Mouse (Mus musculus): ENCODE data around the gene Tmprss11e. TPM values are rescaled to one million over a fixed set of nuclear protein-coding genes. Genes with fewer than 3 reads are reported as not detected.
A peak's percentile ranks its signal among the peaks of the same experiment; 100 is the strongest.

Tmprss11e gene
- not detected for total RNA-seq (2021)
- long read RNA-seq, experiment 1: 0 reads
- long read RNA-seq, experiment 2: 0 reads

DNA sequence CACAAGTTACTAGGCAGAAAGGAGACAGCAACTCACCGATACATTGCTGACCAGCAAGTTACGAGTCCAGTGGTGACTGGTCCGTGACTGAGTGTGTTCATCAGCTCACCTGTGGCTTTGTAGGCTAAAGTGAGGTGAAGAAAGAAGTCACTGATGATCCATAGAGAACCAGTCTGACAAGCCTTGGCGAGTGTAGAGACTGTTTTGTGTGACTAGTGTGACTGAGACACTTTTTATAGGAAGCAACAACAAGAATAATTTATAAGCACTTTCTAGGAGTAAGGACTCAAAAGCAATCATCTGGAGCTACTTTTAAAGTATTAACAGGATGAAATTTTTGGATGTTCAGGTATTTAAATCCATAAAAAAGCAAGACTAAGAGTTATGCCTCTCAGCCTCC is at the start of gene Tmprss11e:
TSS of gene Tmprss11e (minus strand) at position 101 of the 400 bp plus-strand sequence.
- no peak for DNase-seq (ENCODE audit: low spot score in 2 of 2)

- no peak for DNase-seq (ENCODE audit: low spot score in 2 of 2)
Observed at GRCm38 (mm10) chr5:86792807-86793206, 47.2 kb upstream of the Tmprss11e start.

- DNase-seq (ENCODE audit: low spot score in 2 of 2): no peak
Observed at GRCm38 (mm10) chr5:86792249-86792648, 46.6 kb upstream of the Tmprss11e start.

DNA sequence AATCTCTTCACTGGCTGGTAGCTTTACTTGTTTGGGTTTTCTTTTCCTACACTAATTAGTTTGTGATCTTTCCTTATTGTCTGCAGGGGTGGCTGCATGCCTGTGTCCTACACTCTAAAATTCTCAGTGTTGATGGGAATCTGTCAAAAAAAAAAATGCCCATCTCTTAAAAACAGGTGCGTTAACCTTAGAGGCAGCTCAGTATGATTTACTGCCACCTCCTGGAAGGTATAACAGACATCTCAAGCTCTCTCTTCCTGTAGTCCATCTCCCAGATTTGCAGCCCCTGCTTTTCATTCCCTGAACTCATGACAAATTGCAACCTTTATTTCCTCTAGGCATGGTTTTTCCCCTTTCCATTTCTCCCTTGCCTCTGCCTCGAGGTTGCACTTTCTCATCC is 44.3 kb upstream of the Tmprss11e start:
- DNase-seq (ENCODE audit: low spot score in 2 of 2): no peak

DNA sequence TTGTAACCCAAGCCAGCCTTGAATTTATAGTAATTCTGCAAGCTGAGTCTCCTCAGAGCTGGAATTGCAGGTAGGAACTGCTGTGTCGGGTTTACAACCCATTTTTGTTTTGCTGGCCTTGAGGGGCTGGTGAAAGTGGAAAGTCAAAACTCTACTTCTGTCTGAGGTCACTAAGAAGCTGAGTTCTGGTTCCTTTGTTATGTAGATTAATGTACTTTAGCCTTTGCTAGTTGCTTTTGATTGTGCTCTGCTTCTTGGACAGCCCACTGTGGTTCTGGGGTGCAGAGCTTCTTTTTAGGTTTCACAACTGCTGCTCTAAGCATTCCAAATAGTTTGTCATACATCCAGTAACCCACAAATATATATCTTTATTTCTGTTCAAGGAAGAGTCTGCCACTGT is 41.2 kb upstream of the Tmprss11e start:
- no peak for DNase-seq (ENCODE audit: low spot score in 2 of 2)

DNA sequence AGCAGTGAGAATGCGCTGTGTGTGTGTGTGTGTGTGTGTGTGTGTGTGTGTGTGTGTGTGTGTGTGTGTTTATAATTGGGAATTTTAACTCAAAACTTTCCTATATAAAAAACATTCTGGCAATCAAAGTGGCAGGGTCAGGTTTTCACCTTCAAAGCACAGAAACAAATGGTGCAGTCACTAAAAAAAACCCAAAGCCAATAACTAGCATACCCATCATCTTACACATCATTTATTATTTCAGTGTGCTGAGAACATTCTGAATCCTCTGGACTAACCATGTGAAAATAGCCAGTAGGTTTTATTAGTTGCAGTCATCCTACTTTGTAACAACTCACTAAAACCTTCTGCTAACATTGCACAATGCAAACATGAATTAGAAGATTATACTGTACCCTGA is 38.6 kb upstream of the Tmprss11e start:
- no peak for DNase-seq (ENCODE audit: low spot score in 2 of 2)

GRCm38 (mm10) chr5:86783059-86783458 is 37.4 kb upstream of the Tmprss11e start:
- DNase-seq (ENCODE audit: low spot score in 2 of 2): no peak

GRCm38 (mm10) chr5:86778471-86778870 is 32.9 kb upstream of the Tmprss11e start:
- no peak for DNase-seq (ENCODE audit: low spot score in 2 of 2)

GRCm38 (mm10) chr5:86776941-86777340 is 31.3 kb upstream of the Tmprss11e start:
- no peak for DNase-seq (ENCODE audit: low spot score in 2 of 2)

DNA sequence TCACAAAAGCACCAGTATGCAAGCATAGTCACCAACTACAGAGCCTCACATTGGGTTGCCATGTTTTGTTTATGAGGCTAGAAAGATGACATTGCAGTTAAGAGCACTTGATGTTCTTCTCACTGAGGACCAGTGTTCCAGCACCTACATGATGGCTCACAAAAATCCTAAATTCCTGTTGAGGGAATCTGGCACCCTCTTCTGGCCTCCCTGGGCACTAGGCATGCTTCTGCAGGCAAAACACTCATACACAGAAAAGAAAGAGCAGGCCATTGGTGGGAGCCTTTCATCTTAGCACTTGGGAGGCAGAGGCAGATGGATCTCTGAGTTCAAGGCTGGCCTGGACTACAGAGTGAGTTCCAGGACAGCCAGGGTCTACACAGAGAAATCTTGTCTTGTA is 25.4 kb upstream of the Tmprss11e start:
- no peak for DNase-seq (ENCODE audit: low spot score in 2 of 2)

DNA sequence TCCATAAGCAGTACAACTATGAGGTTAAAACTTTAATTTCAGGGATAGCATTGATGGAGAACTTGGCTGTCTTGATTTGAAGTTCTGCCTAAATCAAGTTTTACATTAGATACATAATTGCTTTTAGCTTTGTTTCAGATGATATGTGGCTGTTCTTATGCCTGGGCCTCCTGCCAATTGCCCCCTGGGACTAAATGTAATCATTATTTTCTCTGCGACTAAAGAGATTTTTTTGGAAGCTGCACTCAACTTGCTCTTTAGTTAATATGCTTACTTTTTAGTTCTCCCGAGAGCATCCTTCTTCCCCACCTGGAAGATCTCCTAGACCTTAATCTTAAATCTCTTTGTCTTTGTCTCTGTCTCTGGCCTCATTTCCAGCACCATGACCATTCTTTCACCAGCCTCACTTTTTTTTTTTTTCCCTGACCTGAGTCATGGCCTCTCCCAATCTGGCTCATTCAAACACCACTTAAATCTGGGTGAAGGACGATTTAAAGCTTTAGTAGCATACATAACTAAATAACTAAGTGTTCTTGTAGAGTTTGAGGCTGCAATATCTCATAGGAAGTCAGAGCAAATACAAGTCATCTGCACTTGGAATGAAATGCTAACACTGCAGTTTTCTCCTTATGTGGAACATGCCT is 23.5 kb upstream of the Tmprss11e start:
- DNase-seq (ENCODE audit: low spot score in 2 of 2): no peak

DNA sequence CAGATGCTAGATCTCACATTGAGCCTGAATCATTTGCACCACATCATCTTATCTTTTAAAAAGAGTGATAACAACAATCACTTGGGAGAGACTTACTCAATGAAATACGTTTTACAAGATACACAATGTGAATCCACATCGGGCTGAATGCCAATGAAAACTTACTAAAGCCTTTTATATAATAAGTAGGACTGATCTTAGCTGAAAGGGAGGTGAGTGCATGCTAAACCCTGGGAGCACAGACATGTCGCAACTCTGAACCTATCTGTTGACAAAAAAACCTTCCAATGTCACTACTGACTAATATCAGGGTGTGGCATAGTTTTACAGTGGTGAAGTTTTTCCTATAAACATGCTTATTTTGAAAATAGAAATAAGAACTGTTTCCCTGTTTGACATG is 2.8 kb downstream of the Tmprss11e start:
- no peak for DNase-seq (ENCODE audit: low spot score in 2 of 2)

DNA sequence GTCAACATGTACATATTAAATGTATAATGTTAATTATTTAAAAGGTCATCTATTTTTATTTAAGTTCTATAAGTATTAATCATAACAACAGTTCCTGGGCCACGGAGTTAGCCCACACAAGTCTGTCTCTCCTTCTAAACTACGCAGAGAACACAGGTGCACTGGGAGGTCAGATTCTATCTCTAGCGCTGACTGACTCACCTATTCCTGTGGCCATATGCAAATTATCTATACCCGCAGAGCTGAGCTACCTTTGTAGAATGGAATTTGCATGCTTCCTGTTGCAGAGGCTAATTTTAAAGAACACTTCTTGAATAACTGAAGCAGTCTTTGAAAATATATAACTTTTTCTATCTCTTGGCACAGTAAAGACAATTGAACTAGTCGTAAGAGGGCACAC is 4.5 kb downstream of the Tmprss11e start:
- DNase-seq (ENCODE audit: low spot score in 2 of 2): no peak

- DNase-seq (ENCODE audit: low spot score in 2 of 2): no peak
Observed at GRCm38 (mm10) chr5:86735808-86736207, 9.8 kb downstream of the Tmprss11e start.

DNA sequence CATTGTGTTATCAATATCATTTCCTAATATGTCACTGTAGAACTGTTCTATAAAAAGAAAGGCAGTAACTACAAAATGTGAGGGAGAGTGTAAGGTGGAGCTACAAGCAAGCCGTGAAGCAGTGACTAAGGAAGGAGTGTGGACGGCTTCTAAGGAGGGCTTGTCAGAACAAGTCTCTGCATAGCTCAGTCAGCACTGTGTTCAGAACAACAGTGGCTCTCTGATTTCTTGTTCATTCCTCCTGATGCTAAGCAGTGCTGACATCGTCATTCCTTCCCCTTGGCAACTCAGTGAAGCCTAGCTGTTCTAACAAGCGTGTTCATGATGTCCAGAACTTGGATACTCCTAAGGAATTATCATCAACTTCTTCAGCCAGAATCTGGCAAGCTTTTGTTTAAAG is 15.0 kb downstream of the Tmprss11e start:
- DNase-seq (ENCODE audit: low spot score in 2 of 2): no peak

- no peak for DNase-seq (ENCODE audit: low spot score in 2 of 2)
Observed at GRCm38 (mm10) chr5:86728574-86728973, 17.0 kb downstream of the Tmprss11e start.

- no peak for DNase-seq (ENCODE audit: low spot score in 2 of 2)
Observed at GRCm38 (mm10) chr5:86727033-86727432, 18.6 kb downstream of the Tmprss11e start.

DNA sequence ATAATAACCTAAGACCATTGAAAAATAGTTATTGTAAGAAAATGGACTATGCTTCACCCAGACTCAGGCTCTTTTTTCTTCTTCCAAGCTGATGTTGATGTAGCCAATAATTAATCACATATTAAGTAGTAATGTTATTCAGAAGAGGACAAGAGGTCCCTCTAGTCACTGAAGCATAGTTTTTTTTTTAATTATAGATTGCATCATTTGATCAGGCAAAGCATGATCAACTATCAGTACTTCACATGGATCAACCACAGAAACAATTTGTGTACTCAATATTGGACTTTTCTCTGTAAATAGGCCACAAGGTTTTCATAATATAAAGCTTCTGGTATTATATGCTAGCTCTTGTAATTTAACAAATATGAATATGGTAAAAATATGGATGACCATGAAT is 20.6 kb downstream of the Tmprss11e start:
- DNase-seq (ENCODE audit: low spot score in 2 of 2): no peak

- DNase-seq (ENCODE audit: low spot score in 2 of 2): no peak
Observed at GRCm38 (mm10) chr5:86722820-86723460, 22.7 kb downstream of the Tmprss11e start.

DNA sequence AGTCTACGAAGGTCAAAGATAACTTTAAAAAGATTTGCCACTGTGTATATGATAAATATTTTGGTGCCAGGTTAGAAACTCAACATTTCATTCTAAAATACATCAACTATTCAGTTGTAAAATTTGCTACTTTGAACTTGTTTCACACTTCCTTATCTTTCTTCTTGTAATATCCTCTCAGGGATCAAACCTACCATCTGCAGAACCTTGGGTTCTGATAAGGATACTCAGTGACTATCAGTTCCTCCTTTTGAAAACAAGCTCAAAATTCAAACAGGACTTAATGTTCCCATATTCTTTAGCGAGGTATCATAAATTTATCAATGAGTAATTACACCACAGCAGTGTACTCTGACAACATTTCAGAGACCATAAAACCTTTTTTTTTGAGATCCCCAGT is 30.6 kb downstream of the Tmprss11e start:
- DNase-seq (ENCODE audit: low spot score in 2 of 2): no peak

- DNase-seq (ENCODE audit: low spot score in 2 of 2): no peak
Observed at GRCm38 (mm10) chr5:86704923-86705322, 40.7 kb downstream of the Tmprss11e start.

- peak in 1 of 2 experiments; percentile 6 for DNase-seq (ENCODE audit: low spot score in 2 of 2)
Observed at GRCm38 (mm10) chr5:86684667-86685066, 60.9 kb downstream of the Tmprss11e start.

GRCm38 (mm10) chr5:86676262-86676661 is 69.4 kb downstream of the Tmprss11e start, which contains the start of gene Tmprss11b:
Gene Tmprss11b, minus strand, starts transcription at chr5:86676362.
- no peak for DNase-seq (ENCODE audit: low spot score in 2 of 2)

Measured in adrenal gland, postnatal 4 days (tissue).